Mouse (Mus musculus) lung, postnatal 14 days (tissue): Measurements from ENCODE around the gene Rasgrp2.

Source experiments
- DNase-seq: peaks from one replicate; pipeline ENCODE4 v3.0.0; 2021

Gene Rasgrp2

GRCm38 (mm10) chr19:6445761-6446423, 46.8 kb downstream of the Rasgrp2 start:
- DNase-seq, result no peak

GRCm38 (mm10) chr19:6446736-6447437, 47.7 kb downstream of the Rasgrp2 start:
- no peak for DNase-seq

GRCm38 (mm10) chr19:6448752-6449151, 49.6 kb downstream of the Rasgrp2 start:
- DNase-seq, result no peak

GRCm38 (mm10) chr19:6449841-6450240, 50.7 kb downstream of the Rasgrp2 start:
- no peak for DNase-seq

- peak; percentile 84 for DNase-seq
These were observed 52.9 kb downstream of the Rasgrp2 start for GRCm38 (mm10) chr19:6452030-6452494.

GRCm38 (mm10) chr19:6452672-6453310, 53.7 kb downstream of the Rasgrp2 start:
- DNase-seq, result no peak

GRCm38 (mm10) chr19:6453349-6453748, 54.2 kb downstream of the Rasgrp2 start:
- DNase-seq, result no peak

- no peak for DNase-seq
These were observed 55.0 kb downstream of the Rasgrp2 start for GRCm38 (mm10) chr19:6454041-6454720.

- no peak for DNase-seq
These were observed 60.4 kb downstream of the Rasgrp2 start for GRCm38 (mm10) chr19:6459504-6459903.

- no peak for DNase-seq
These were observed 63.7 kb downstream of the Rasgrp2 start for GRCm38 (mm10) chr19:6462841-6463240.

- no peak for DNase-seq
These were observed 65.3 kb downstream of the Rasgrp2 start for GRCm38 (mm10) chr19:6464306-6465071.
